Mouse (Mus musculus) E14TG2a.4 (cell line): Measurements from ENCODE around the gene Nol3.

Experiments
- CTCF ChIP-seq: conservative IDR thresholded peaks from 2 replicates; pipeline ENCODE4 v1.5.1; 2014; ENCODE audit warnings: low read length
- NANOG ChIP-seq: IDR thresholded peaks from 2 replicates; pipeline ENCODE4 v1.6.1; 2014; ENCODE audit warnings: borderline replicate concordance, low read length, mixed read lengths
- POU5F1 ChIP-seq: IDR thresholded peaks from 2 replicates; pipeline ENCODE4 v1.6.1; 2014; ENCODE audit warnings: low read length, borderline replicate concordance

DNA sequence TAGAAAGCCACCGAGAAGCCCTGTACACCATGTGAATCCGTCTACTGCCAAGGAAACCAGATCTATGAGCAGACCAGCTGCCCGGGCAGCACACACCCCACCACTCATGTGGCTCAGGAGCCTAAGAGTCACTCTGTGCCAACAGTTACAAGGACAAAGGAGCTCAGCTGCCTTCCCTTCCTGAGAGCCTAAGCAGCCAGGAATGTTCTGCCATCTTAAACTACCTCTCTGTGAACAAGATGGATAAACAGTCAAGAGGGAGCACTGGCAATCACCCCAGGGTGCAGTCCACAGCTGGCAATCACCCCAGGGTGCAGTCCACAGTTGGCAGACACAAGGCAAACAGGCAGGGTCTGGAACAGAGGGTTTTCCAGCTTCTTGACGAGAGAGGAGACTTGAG, 42.0 kb downstream of the Nol3 start:
- TF ChIP-seq CTCF (no peak), POU5F1 (no peak), NANOG (no peak)
